Mouse (Mus musculus): ENCODE results near the gene Dph2. TPM values are rescaled to one million over a fixed set of nuclear protein-coding genes. Genes with fewer than 3 reads are reported as not detected.

Gene Dph2
- polyA plus RNA-seq, 3 experiments from 2014 or later: 20.1 to 32.4 (median 23.9) TPM

Other genes with a start within 250 kb of the Dph2 start
- gene Dmap1, start 209.8 kb downstream of the Dph2 start, polyA plus RNA-seq (2017; shearing (Covaris generic)): 10 to 100 TPM; 19.5 to 27.7 (median 21.6) TPM
- not detected for gene Gm12845, start 167.6 kb downstream of the Dph2 start, polyA plus RNA-seq (2017; shearing (Covaris generic))
- under 1 TPM in 1 of 3 experiments, not detected in 2; 0.15 TPM for gene Klf17, start 126.4 kb downstream of the Dph2 start, polyA plus RNA-seq (2017; shearing (Covaris generic))
- gene Slc6a9, start 57.5 kb downstream of the Dph2 start, polyA plus RNA-seq (2017; shearing (Covaris generic)): not detected
- gene Ccdc24, start 19.5 kb downstream of the Dph2 start, polyA plus RNA-seq (2017; shearing (Covaris generic)): not detected
- not detected for gene B4galt2, start 8.5 kb downstream of the Dph2 start, polyA plus RNA-seq (2017; shearing (Covaris generic))
- 100 to 1,000 TPM in 1 of 3 experiments, 10 to 100 TPM in 2; 75.7 to 115 (median 83.2) TPM for gene Atp6v0b, start 4.7 kb downstream of the Dph2 start, polyA plus RNA-seq (2017; shearing (Covaris generic))
- 10 to 100 TPM; 11.3 to 13.9 (median 12.7) TPM for gene Ipo13, start 23.0 kb upstream of the Dph2 start, polyA plus RNA-seq (2017; shearing (Covaris generic))
- not detected for gene Artn, start 37.7 kb upstream of the Dph2 start, polyA plus RNA-seq (2017; shearing (Covaris generic))
- 1 to 10 TPM in 2 of 3 experiments, under 1 TPM in 1; 0.40 to 2.4 (median 1.3) TPM for gene St3gal3, start 242.9 kb upstream of the Dph2 start, polyA plus RNA-seq (2017; shearing (Covaris generic))

Data from inflammation-experienced regulatory T-cells, adult 6 months (primary cell).